In genomic region chr16:30644981-30645380, GRCm38 (mm10) we compare ENCODE assay signal across 27 mouse cellular contexts. TPM values are rescaled to one million over a fixed set of nuclear protein-coding genes. Genes with fewer than 3 reads are reported as not detected.
DNase-seq lines count a peak whose midpoint lies in the region; ATAC-seq lines count a peak whose summit lies in the region.
"Had no signal": no experiment of that assay in that cellular context is flagged by ENCODE, and none has a peak within 500 bp of the region (broad histone marks: within the 10 kb centered on the region; RNA-seq: fewer than 3 reads in every experiment).

No protein-coding gene starts in this region.

- no peak overlapping the region for H3K9ac ChIP-seq in forebrain, embryonic 11.5 days (ENCODE audit: low read length)
- H3K9ac ChIP-seq: embryonic facial prominence, embryonic 13.5 days; forebrain, embryonic 13.5 days; hindbrain, embryonic 12.5 days; hindbrain, embryonic 15.5 days had no signal

- no peaks in the 10 kb centered on the region for H3K9me3 ChIP-seq in forebrain, embryonic 11.5 days (ENCODE audit: control insufficient read depth, low read length)

- no peak overlapping the region for H3K27ac ChIP-seq in forebrain, embryonic 11.5 days (ENCODE audit: low read depth, low read length)
- H3K27ac ChIP-seq: embryonic facial prominence, embryonic 10.5 days; embryonic facial prominence, embryonic 13.5 days; forebrain, embryonic 13.5 days; gastrocnemius, adult 2 months; hindbrain, embryonic 12.5 days; hindbrain, embryonic 15.5 days had no signal

- 94% methylated on average over 4 of the region's 4 CpGs for WGBS in forebrain, embryonic 11.5 days

- no peaks in the 10 kb centered on the region for H3K36me3 ChIP-seq in splenic B cell, adult 2 months (ENCODE audit: control insufficient read depth, insufficient read depth, low read length, poor library complexity, severe bottlenecking)
- no peaks in the 10 kb centered on the region for H3K36me3 ChIP-seq in forebrain, embryonic 11.5 days (ENCODE audit: control insufficient read depth, insufficient read depth, low read length)
- H3K36me3 ChIP-seq: embryonic facial prominence, embryonic 10.5 days; embryonic facial prominence, embryonic 13.5 days; hindbrain, embryonic 12.5 days; hindbrain, embryonic 15.5 days had no signal

- H3K27me3 ChIP-seq in splenic B cell, adult 2 months (ENCODE audit: control insufficient read depth, insufficient read depth, low read length, poor library complexity, severe bottlenecking): no peaks in the 10 kb centered on the region
- H3K27me3 ChIP-seq in forebrain, embryonic 11.5 days (ENCODE audit: control insufficient read depth, insufficient read depth, low read length): no peaks in the 10 kb centered on the region
- H3K27me3 ChIP-seq: embryonic facial prominence, embryonic 13.5 days; forebrain, embryonic 13.5 days; hindbrain, embryonic 12.5 days; hindbrain, embryonic 15.5 days had no signal

- no peak overlapping the region for H3K4me3 ChIP-seq in forebrain, embryonic 11.5 days (ENCODE audit: low read depth, low read length)
- H3K4me3 ChIP-seq: embryonic facial prominence, embryonic 10.5 days; embryonic facial prominence, embryonic 13.5 days; erythroblast, embryonic 14.5 days; forebrain, embryonic 13.5 days; gastrocnemius, adult 2 months; hindbrain, embryonic 12.5 days; hindbrain, embryonic 15.5 days had no signal

- H3K4me2 ChIP-seq in forebrain, embryonic 11.5 days (ENCODE audit: low read depth, low read length, severe bottlenecking): no peak overlapping the region
- H3K4me2 ChIP-seq: embryonic facial prominence, embryonic 13.5 days; forebrain, embryonic 13.5 days; heart, embryonic 11.5 days; hindbrain, embryonic 12.5 days; hindbrain, embryonic 15.5 days had no signal

- no peaks in the 10 kb centered on the region for H3K4me1 ChIP-seq in forebrain, embryonic 11.5 days (replicated peaks; ENCODE audit: control insufficient read depth, insufficient read depth, low read length)
- H3K4me1 ChIP-seq: forebrain, embryonic 13.5 days; hindbrain, embryonic 15.5 days had no signal

- peak; percentile 40 to 62 for DNase-seq in spleen, postnatal 36 days (ENCODE audit: low spot score in 2 of 2)
- DNase-seq in spleen, adult 18-20 months: no peak
- DNase-seq in ES-CJ7 (ENCODE audit: low read depth, low spot score) (peak; percentile 47), ZHBTc4 (ENCODE audit: low read depth, low spot score) (peak; percentile 61)
- DNase-seq in splenic B cell, adult 2 months (ENCODE audit: low read depth, low spot score): peak; percentile 65
- DNase-seq in forebrain, embryonic 11.5 days (ENCODE audit: low spot score): no peak
- DNase-seq in cerebellum, postnatal 10 days: no peak
- DNase-seq: adrenal gland, adult 2 months; adrenal gland, postnatal 14 days; cerebellum, adult 11 months; cerebellum, adult 2 months; cerebellum, adult 9-11 months; cerebellum, postnatal 36 days; embryo, embryonic 11 days; gastrocnemius, adult 2 months; gastrocnemius, postnatal 14 days; heart, adult 11 months had no signal

- no peak for ATAC-seq in megakaryocyte, adult 5-6 weeks (ENCODE audit: poor library complexity, severe bottlenecking)
- ATAC-seq in forebrain, embryonic 11.5 days (replicated peaks; ENCODE audit: low FRiP score): no peak
- ATAC-seq: CD4-positive, CD25-positive, alpha-beta regulatory T cell, adult 4 months; forebrain, embryonic 13.5 days; forebrain, embryonic 16.5 days had no signal

RNA-seq across cellular contexts. Expression of gene Fam43a, which starts 45.5 kb away (rescaled TPM):
- total RNA-seq in megakaryocyte, adult 5-6 weeks (2015): 4.6 and 4.7 TPM in 2 replicates
- total RNA-seq in megakaryocyte, adult 5-6 weeks (2017): 7.9 and 9.3 TPM in 2 replicates
- 5.7 and 6.8 TPM in 2 replicates for polyA plus RNA-seq in forebrain, embryonic 11.5 days (2014; fragmentation: Nextera tagmentation; extraction: Ambion mirVana)

RNA-seq across cellular contexts. Expression of gene Lsg1, which starts 57.6 kb away (rescaled TPM):
- 19.2 and 19.9 TPM in 2 replicates for total RNA-seq in megakaryocyte, adult 5-6 weeks (2015)
- total RNA-seq in megakaryocyte, adult 5-6 weeks (2017): 38.2 and 42.9 TPM in 2 replicates
- polyA plus RNA-seq in forebrain, embryonic 11.5 days (2014; fragmentation: Nextera tagmentation; extraction: Ambion mirVana): 77.4 and 80.7 TPM in 2 replicates

Comparison
In these comparisons a context has a peak if more than half of its experiments do, and no peak if none do; other contexts are left out.
1. DNase-seq: peak in spleen, postnatal 36 days (2 of 2), ES-CJ7 (single experiment), ZHBTc4 (single experiment) and splenic B cell, adult 2 months (single experiment); none in spleen, adult 18-20 months (0 of 2), forebrain, embryonic 11.5 days (single experiment) and cerebellum, postnatal 10 days (0 of 2).